Comparison of ENCODE assay signal across 8 mouse cellular contexts in genomic region chr11:69258287-69258686, GRCm38 (mm10). TPM values are rescaled to one million over a fixed set of nuclear protein-coding genes. Genes with fewer than 3 reads are reported as not detected.
DNase-seq lines count a peak whose midpoint lies in the region; ATAC-seq and TF ChIP-seq lines count a peak whose summit lies in the region.

No protein-coding gene starts in this region.

- ATAC-seq in embryonic facial prominence, embryonic 15.5 days (ENCODE audit: insufficient number of reproducible peaks, low FRiP score, low TSS enrichment, low read depth), result no peak
- peak; percentile 55 for ATAC-seq in kidney, embryonic 14.5 days (ENCODE audit: low FRiP score, low TSS enrichment)
- peak; percentile 87 for ATAC-seq in stomach, postnatal 0 days (ENCODE audit: low FRiP score, low TSS enrichment)

- no peak overlapping the region for H3K4me3 ChIP-seq in embryonic facial prominence, embryonic 15.5 days (replicated peaks)
- no peak overlapping the region for H3K4me3 ChIP-seq in kidney, embryonic 14.5 days (ENCODE audit: low read length)
- peak overlapping the region; percentile 19; the same call in 1 of the 2 replicates for H3K4me3 ChIP-seq in stomach, postnatal 0 days (ENCODE audit: low read depth, low read length)

- no peak overlapping the region for H3K9ac ChIP-seq in embryonic facial prominence, embryonic 15.5 days
- no peak overlapping the region for H3K9ac ChIP-seq in kidney, embryonic 14.5 days (ENCODE audit: low read depth, low read length)
- H3K9ac ChIP-seq in stomach, postnatal 0 days (ENCODE audit: low read length), result no peak overlapping the region

- peak; percentile 36 to 72 for DNase-seq in adrenal gland, adult (ENCODE audit: inconsistent age in 2 of 2, low spot score in 1 of 2)
- DNase-seq in adrenal gland, postnatal 4 days (ENCODE audit: low spot score in 2 of 2), result no peak
- peak; percentile 43 for DNase-seq in urinary bladder, postnatal 14 days (ENCODE audit: low spot score)
- no peak for DNase-seq in urinary bladder, adult 2 months (ENCODE audit: low spot score)
- DNase-seq in lung, postnatal 4 days, result peak; percentile 58 to 59
- DNase-seq in stomach, postnatal 0 days (ENCODE audit: low spot score), result peak; percentile 82

- peaks cover 14% of the 10 kb centered on the region for H3K4me1 ChIP-seq in embryonic facial prominence, embryonic 15.5 days
- H3K4me1 ChIP-seq in kidney, embryonic 14.5 days (ENCODE audit: control insufficient read depth, insufficient read depth, low read length), result no peaks in the 10 kb centered on the region
- H3K4me1 ChIP-seq in stomach, postnatal 0 days (replicated peaks; ENCODE audit: control insufficient read depth, insufficient read depth), result no peaks in the 10 kb centered on the region

- no peak for TF ChIP-seq EP300 in stomach, postnatal 0 days (optimal IDR thresholded peaks at IDR 0.05)

- no peak overlapping the region for H3K4me2 ChIP-seq in embryonic facial prominence, embryonic 15.5 days (replicated peaks)
- no peak overlapping the region for H3K4me2 ChIP-seq in kidney, embryonic 14.5 days (replicated peaks; ENCODE audit: low read depth, low read length)
- peak overlapping the region; percentile 39; the same call in 1 of the 2 replicates for H3K4me2 ChIP-seq in stomach, postnatal 0 days (replicated peaks; ENCODE audit: low read depth)

- H3K9me3 ChIP-seq in embryonic facial prominence, embryonic 15.5 days (replicated peaks), result no peaks in the 10 kb centered on the region
- H3K9me3 ChIP-seq in kidney, embryonic 14.5 days (ENCODE audit: control insufficient read depth, low read length), result no peaks in the 10 kb centered on the region
- no peaks in the 10 kb centered on the region for H3K9me3 ChIP-seq in stomach, postnatal 0 days (ENCODE audit: control insufficient read depth, low read length)

- H3K36me3 ChIP-seq in embryonic facial prominence, embryonic 15.5 days, result no peaks in the 10 kb centered on the region
- no peaks in the 10 kb centered on the region for H3K36me3 ChIP-seq in kidney, embryonic 14.5 days (ENCODE audit: control insufficient read depth, insufficient read depth, low read length)
- H3K36me3 ChIP-seq in stomach, postnatal 0 days (ENCODE audit: control insufficient read depth, insufficient read depth, low read length), result no peaks in the 10 kb centered on the region

- 54% methylated on average over 5 of the region's 5 CpGs for WGBS in embryonic facial prominence, embryonic 15.5 days
- WGBS in kidney, embryonic 14.5 days, result 59% methylated on average over 5 of the region's 5 CpGs
- WGBS in stomach, postnatal 0 days, result 39% methylated on average over 5 of the region's 5 CpGs

- H3K27me3 ChIP-seq in embryonic facial prominence, embryonic 15.5 days, result no peaks in the 10 kb centered on the region
- no peaks in the 10 kb centered on the region for H3K27me3 ChIP-seq in kidney, embryonic 14.5 days (ENCODE audit: control insufficient read depth, insufficient read depth, low read length)
- H3K27me3 ChIP-seq in stomach, postnatal 0 days (ENCODE audit: control insufficient read depth, insufficient read depth, low read length), result no peaks in the 10 kb centered on the region

- H3K27ac ChIP-seq in embryonic facial prominence, embryonic 15.5 days (replicated peaks), result peak overlapping the region; percentile 63; the same call in 1 of the 2 replicates
- H3K27ac ChIP-seq in kidney, embryonic 14.5 days (ENCODE audit: low read depth, low read length), result no peak overlapping the region
- no peak overlapping the region for H3K27ac ChIP-seq in stomach, postnatal 0 days (replicated peaks)

- peak; percentile 90 for TF ChIP-seq CTCF in stomach, postnatal 0 days (IDR thresholded peaks at IDR 0.05; ENCODE audit: low read depth)

RNA-seq across cellular contexts. Expression of gene Gucy2e, which starts 21.5 kb away (rescaled TPM):
- not detected for total RNA-seq in adrenal gland, postnatal 4 days (2021)
- 0.01 and 0.03 TPM in 2 replicates for polyA plus RNA-seq in urinary bladder, adult 2 months (2012; rRNA removed)
- polyA plus RNA-seq in embryonic facial prominence, embryonic 15.5 days (2015; fragmentation: Nextera tagmentation; extraction: Ambion mirVana), result 0.41 and 0.53 TPM in 2 replicates
- 0.07 and 0.11 TPM in 2 replicates for polyA plus RNA-seq in kidney, embryonic 14.5 days (2014; fragmentation: Nextera tagmentation; extraction: Ambion mirVana)
- 0.04 and 0.05 TPM in 2 replicates for polyA plus RNA-seq in stomach, postnatal 0 days (2015; fragmentation: Nextera tagmentation; extraction: Ambion mirVana)

Comparison
In these comparisons a context has a peak if more than half of its experiments do, and no peak if none do; other contexts are left out.
1. DNase-seq: peak in adrenal gland, adult (2 of 2), urinary bladder, postnatal 14 days (single experiment), lung, postnatal 4 days (2 of 2) and stomach, postnatal 0 days (single experiment); none in adrenal gland, postnatal 4 days (0 of 2) and urinary bladder, adult 2 months (single experiment).